Mouse (Mus musculus): ENCODE data around the gene Clstn1. TPM values are rescaled to one million over a fixed set of nuclear protein-coding genes. Genes with fewer than 3 reads are reported as not detected.
A peak's percentile ranks its signal among the peaks of the same experiment; 100 is the strongest.

Clstn1 gene
- polyA plus RNA-seq, 1 experiment, result 111 TPM

GRCm38 (mm10) chr4:149660598-149660997, 74.3 kb downstream of the Clstn1 start:
- 80% methylated on average over 7 of the region's 7 CpGs for WGBS
- DNase-seq, result no peak
- Histone ChIP-seq H3K4me3 (replicated peaks; ENCODE audit: extremely low read depth, low read depth, low read length) (no peak overlapping the region), H3K4me1 (ENCODE audit: control insufficient read depth, insufficient read depth, low read length) (no peaks in the 10 kb centered on the region)
- TF ChIP-seq POLR2A (IDR thresholded peaks at IDR 0.05; ENCODE audit: borderline replicate concordance, extremely low read depth, low read depth, low read length) (no peak), CTCF (IDR thresholded peaks at IDR 0.05; ENCODE audit: insufficient read depth, low read length) (no peak)

- TF ChIP-seq POLR2A (IDR thresholded peaks at IDR 0.05; ENCODE audit: borderline replicate concordance, extremely low read depth, low read depth, low read length) (no peak), CTCF (IDR thresholded peaks at IDR 0.05; ENCODE audit: insufficient read depth, low read length) (no peak)
- H3K4me1 ChIP-seq (ENCODE audit: control insufficient read depth, insufficient read depth, low read length), result no peaks in the 10 kb centered on the region
- WGBS, result 80% methylated on average over 14 of the region's 14 CpGs
Measured at GRCm38 (mm10) chr4:149661967-149662589, 75.8 kb downstream of the Clstn1 start.

GRCm38 (mm10) chr4:149663849-149664503, 77.7 kb downstream of the Clstn1 start:
- no peaks in the 10 kb centered on the region for H3K4me1 ChIP-seq (ENCODE audit: control insufficient read depth, insufficient read depth, low read length)
- TF ChIP-seq CTCF (IDR thresholded peaks at IDR 0.05; ENCODE audit: insufficient read depth, low read length), result no peak
- TF ChIP-seq POLR2A (IDR thresholded peaks at IDR 0.05; ENCODE audit: borderline replicate concordance, extremely low read depth, low read depth, low read length), result no peak
- WGBS, result 59% methylated on average over 7 of the region's 7 CpGs

More at GRCm38 (mm10) chr4:149661967-149662589, 75.8 kb downstream of the Clstn1 start:
- no peak overlapping the region for H3K4me3 ChIP-seq (replicated peaks; ENCODE audit: extremely low read depth, low read depth, low read length)
- DNase-seq, result no peak

GRCm38 (mm10) chr4:149665016-149665691, 78.9 kb downstream of the Clstn1 start:
- no peak for DNase-seq

More at GRCm38 (mm10) chr4:149663849-149664503, 77.7 kb downstream of the Clstn1 start:
- no peak for DNase-seq
- H3K4me3 ChIP-seq (replicated peaks; ENCODE audit: extremely low read depth, low read depth, low read length), result no peak overlapping the region

GRCm38 (mm10) chr4:149665692-149666090, 79.4 kb downstream of the Clstn1 start:
- Histone ChIP-seq H3K4me1 (ENCODE audit: control insufficient read depth, insufficient read depth, low read length) (no peaks in the 10 kb centered on the region), H3K4me3 (replicated peaks; ENCODE audit: extremely low read depth, low read depth, low read length) (no peak overlapping the region)
- no peak for DNase-seq
- TF ChIP-seq POLR2A (IDR thresholded peaks at IDR 0.05; ENCODE audit: borderline replicate concordance, extremely low read depth, low read depth, low read length) (no peak), CTCF (IDR thresholded peaks at IDR 0.05; ENCODE audit: insufficient read depth, low read length) (no peak)
- 77% methylated on average over 6 of the region's 6 CpGs for WGBS

More at GRCm38 (mm10) chr4:149665016-149665691, 78.9 kb downstream of the Clstn1 start:
- Histone ChIP-seq H3K4me1 (ENCODE audit: control insufficient read depth, insufficient read depth, low read length) (no peaks in the 10 kb centered on the region), H3K4me3 (replicated peaks; ENCODE audit: extremely low read depth, low read depth, low read length) (no peak overlapping the region)
- TF ChIP-seq POLR2A (IDR thresholded peaks at IDR 0.05; ENCODE audit: borderline replicate concordance, extremely low read depth, low read depth, low read length) (no peak), CTCF (IDR thresholded peaks at IDR 0.05; ENCODE audit: insufficient read depth, low read length) (no peak)
- 52% methylated on average over 6 of the region's 6 CpGs for WGBS

- TF ChIP-seq POLR2A (IDR thresholded peaks at IDR 0.05; ENCODE audit: borderline replicate concordance, extremely low read depth, low read depth, low read length), result no peak
- no peak for TF ChIP-seq CTCF (IDR thresholded peaks at IDR 0.05; ENCODE audit: insufficient read depth, low read length)
- WGBS, result 96% methylated on average over 6 of the region's 6 CpGs
- DNase-seq, result no peak
- Histone ChIP-seq H3K4me3 (replicated peaks; ENCODE audit: extremely low read depth, low read depth, low read length) (no peak overlapping the region), H3K4me1 (ENCODE audit: control insufficient read depth, insufficient read depth, low read length) (peaks cover 2% of the 10 kb centered on the region; the same call in 1 of the 2 replicates)
Measured at GRCm38 (mm10) chr4:149671175-149671574, 84.9 kb downstream of the Clstn1 start.

GRCm38 (mm10) chr4:149672747-149673146, 86.5 kb downstream of the Clstn1 start:
- Histone ChIP-seq H3K4me3 (replicated peaks; ENCODE audit: extremely low read depth, low read depth, low read length) (no peak overlapping the region), H3K4me1 (ENCODE audit: control insufficient read depth, insufficient read depth, low read length) (peaks cover 2% of the 10 kb centered on the region; the same call in 1 of the 2 replicates)
- TF ChIP-seq POLR2A (IDR thresholded peaks at IDR 0.05; ENCODE audit: borderline replicate concordance, extremely low read depth, low read depth, low read length), result no peak
- TF ChIP-seq CTCF (IDR thresholded peaks at IDR 0.05; ENCODE audit: insufficient read depth, low read length), result no peak
- no peak for DNase-seq
- WGBS, result 93% methylated on average over 5 of the region's 5 CpGs

GRCm38 (mm10) chr4:149674814-149675377, 88.6 kb downstream of the Clstn1 start:
- no peak for DNase-seq
- TF ChIP-seq CTCF (IDR thresholded peaks at IDR 0.05; ENCODE audit: insufficient read depth, low read length) (no peak), POLR2A (IDR thresholded peaks at IDR 0.05; ENCODE audit: borderline replicate concordance, extremely low read depth, low read depth, low read length) (no peak)
- 23% methylated on average over 8 of the region's 8 CpGs for WGBS
- H3K4me1 ChIP-seq (ENCODE audit: control insufficient read depth, insufficient read depth, low read length), result peaks cover 2% of the 10 kb centered on the region; the same call in 1 of the 2 replicates
- peak overlapping the region; percentile 57 for H3K4me3 ChIP-seq (replicated peaks; ENCODE audit: extremely low read depth, low read depth, low read length)

All from lung, adult 2 months (tissue).